Mouse (Mus musculus) testis, adult 2 months (tissue): Measurements from ENCODE around the gene Capn10.

Experiments used
- CTCF ChIP-seq: fragments of 200-500 bp; IDR thresholded peaks from 2 replicates; pipeline ENCODE4 v1.5.1; 2012; ENCODE audit warnings: low read depth, mild to moderate bottlenecking, inconsistent platforms, low read length, moderate library complexity; ENCODE audit not compliant: control insufficient read depth, insufficient read depth, insufficient replicate concordance
- POLR2A ChIP-seq: fragments of 200-500 bp; IDR thresholded peaks from 2 replicates; pipeline ENCODE4 v1.6.1; 2012; ENCODE audit warnings: low read depth, mild to moderate bottlenecking, inconsistent platforms, low read length, moderate library complexity; ENCODE audit not compliant: control insufficient read depth

DNA sequence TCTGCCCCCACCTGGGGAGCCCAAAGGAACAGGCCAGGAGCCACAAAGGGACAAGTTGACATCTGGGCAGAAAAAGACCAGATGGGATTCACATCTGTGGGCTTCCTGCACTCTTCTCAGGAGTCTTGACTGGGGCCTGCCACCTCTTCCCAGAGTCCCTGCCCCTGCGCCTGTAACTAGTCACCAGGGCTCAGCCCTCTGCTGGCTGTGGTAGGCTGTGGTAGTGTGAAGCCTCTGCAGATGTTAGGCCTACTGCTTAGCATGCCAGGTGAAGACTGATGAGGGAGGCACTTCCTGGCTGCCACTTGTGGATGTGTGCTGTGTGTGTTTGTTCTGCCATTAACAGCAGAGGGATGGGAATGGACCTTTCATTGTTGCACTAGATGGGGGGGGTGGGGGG, 21.9 kb upstream of the Capn10 start:
- TF ChIP-seq CTCF, result no peak
- TF ChIP-seq POLR2A, result no peak
